Mouse (Mus musculus) testis, adult 2 months (tissue): Measurements from ENCODE around the gene Myct1.

Experiments used
- CTCF ChIP-seq: fragments of 200-500 bp; IDR thresholded peaks from 2 replicates; pipeline ENCODE4 v1.5.1; 2012; ENCODE audit warnings: low read depth, mild to moderate bottlenecking, inconsistent platforms, low read length, moderate library complexity; ENCODE audit not compliant: control insufficient read depth, insufficient read depth, insufficient replicate concordance
- POLR2A ChIP-seq: fragments of 200-500 bp; IDR thresholded peaks from 2 replicates; pipeline ENCODE4 v1.6.1; 2012; ENCODE audit warnings: low read depth, mild to moderate bottlenecking, inconsistent platforms, low read length, moderate library complexity; ENCODE audit not compliant: control insufficient read depth

DNA sequence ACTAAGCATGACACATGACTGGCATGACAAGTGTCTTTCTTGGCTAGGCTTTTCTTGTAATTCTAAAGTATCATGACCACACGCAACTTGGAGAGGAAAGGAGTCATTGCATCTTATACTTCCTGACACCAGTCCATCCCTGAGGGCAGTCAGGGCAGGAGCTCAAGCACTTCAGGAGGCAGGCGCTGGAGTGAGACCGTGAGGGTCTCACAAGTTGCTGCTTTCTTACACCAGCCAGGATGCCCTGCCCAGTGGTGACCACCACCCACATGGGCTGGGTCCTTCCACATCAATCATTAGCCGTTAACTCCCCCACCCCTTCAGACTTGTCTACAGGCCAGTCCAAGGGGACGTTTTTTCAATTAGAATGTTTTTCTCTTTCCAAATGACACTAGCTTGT is 22.2 kb upstream of the Myct1 start:
- TF ChIP-seq CTCF (no peak), POLR2A (no peak)
